Mouse (Mus musculus) intestine, postnatal 0 days (tissue): Measurements from ENCODE around the gene Zbtb8b. TPM values are rescaled to one million over a fixed set of nuclear protein-coding genes. Genes with fewer than 3 reads are reported as not detected.

Experiments used
- ATAC-seq: fragments of 200-750 bp; cut with Nextera tagmentation; 2 replicates; pipeline ENCODE4 v1.8.0; 2017; ENCODE audit warnings: mild to moderate bottlenecking, moderate TSS enrichment, moderate library complexity
- H3K27ac ChIP-seq: fragments of 300-500 bp; sonication (generic); 2 replicates; pipeline ENCODE4 v1.5.1; 2014; ENCODE audit warnings: mild to moderate bottlenecking, low read depth, low read length, moderate library complexity
- H3K27me3 ChIP-seq: fragments of 300-500 bp; sonication (generic); replicated peaks from 2 replicates; pipeline ENCODE4 v1.6.1; 2014; ENCODE audit warnings: low read length, mixed read lengths; ENCODE audit not compliant: control insufficient read depth, insufficient read depth
- H3K36me3 ChIP-seq: fragments of 300-500 bp; sonication (generic); 2 replicates; pipeline ENCODE4 v1.6.1; 2014; ENCODE audit warnings: mild to moderate bottlenecking, moderate library complexity; ENCODE audit not compliant: control insufficient read depth, insufficient read depth
- H3K4me1 ChIP-seq: fragments of 300-500 bp; sonication (generic); replicated peaks from 2 replicates; pipeline ENCODE4 v1.6.1; 2014; ENCODE audit warnings: antibody characterized with exemption, low read length, mixed read lengths; ENCODE audit not compliant: control insufficient read depth, insufficient read depth
- H3K4me2 ChIP-seq: fragments of 300-500 bp; sonication (generic); replicated peaks from 2 replicates; pipeline ENCODE4 v1.6.1; 2014; ENCODE audit warnings: low read depth, mild to moderate bottlenecking, moderate library complexity
- H3K4me3 ChIP-seq: fragments of 300-500 bp; sonication (generic); 2 replicates; pipeline ENCODE4 v1.5.1; 2014; ENCODE audit warnings: low read depth, low read length
- H3K9ac ChIP-seq: fragments of 300-500 bp; sonication (generic); 2 replicates; pipeline ENCODE4 v1.6.1; 2014; ENCODE audit warnings: mild to moderate bottlenecking, low read depth, low read length
- H3K9me3 ChIP-seq: fragments of 300-500 bp; sonication (generic); 2 replicates; pipeline ENCODE4 v1.6.1; 2016; ENCODE audit warnings: mixed run types; ENCODE audit not compliant: control insufficient read depth
- CTCF ChIP-seq: sonication (generic); IDR thresholded peaks from 2 replicates; pipeline ENCODE4 v1.5.1; 2016; ENCODE audit warnings: low read depth, mild to moderate bottlenecking, control low read depth, antibody characterized with exemption, moderate library complexity
- WGBS: fragments of 180-500 bp; shearing (Covaris S2); extraction: QIAGEN DNeasy Blood & Tissue Kit; methylation state at CpG from one replicate; pipeline ENCODE4 v1.1.7; 2014; 5-methylcytosine and 5-hydroxymethylcytosine counted together
- polyA plus RNA-seq: library from polyadenylated mRNA; unstranded; fragments of >200 nt; fragmentation: Nextera tagmentation; extraction: Ambion mirVana; gene quantifications from 2 replicates; pipeline ENCODE4 v1.2.1, GENCODE M21; 2015

Gene Zbtb8b
- polyA plus RNA-seq, 1 experiment from 2014 or later = 0.14 TPM

- Histone ChIP-seq H3K4me2 (no peak overlapping the region), H3K9ac (no peak overlapping the region), H3K36me3 (no peaks in the 10 kb centered on the region), H3K27me3 (no peaks in the 10 kb centered on the region), H3K27ac (no peak overlapping the region), H3K9me3 (no peaks in the 10 kb centered on the region), H3K4me1 (no peaks in the 10 kb centered on the region), H3K4me3 (no peak overlapping the region)
- WGBS = 44% methylated on average over 1 of the region's 2 CpGs
- no peak for TF ChIP-seq CTCF
- ATAC-seq = no peak
Observed at GRCm38 (mm10) chr4:129386989-129387388, 53.7 kb downstream of the Zbtb8b start.

GRCm38 (mm10) chr4:129386269-129386946, 54.2 kb downstream of the Zbtb8b start:
- no peak for ATAC-seq
- H3K36me3 ChIP-seq = no peaks in the 10 kb centered on the region
- no peak for TF ChIP-seq CTCF
- no peaks in the 10 kb centered on the region for H3K9me3 ChIP-seq
- no peak overlapping the region for H3K4me3 ChIP-seq
- no peak overlapping the region for H3K9ac ChIP-seq
- H3K27me3 ChIP-seq = no peaks in the 10 kb centered on the region
- H3K4me2 ChIP-seq = no peak overlapping the region
- 89% methylated on average over 8 of the region's 8 CpGs for WGBS
- no peak overlapping the region for H3K27ac ChIP-seq
- no peaks in the 10 kb centered on the region for H3K4me1 ChIP-seq

GRCm38 (mm10) chr4:129385685-129386084, 55.0 kb downstream of the Zbtb8b start:
- no peak overlapping the region for H3K9ac ChIP-seq
- no peaks in the 10 kb centered on the region for H3K9me3 ChIP-seq
- H3K4me3 ChIP-seq = no peak overlapping the region
- TF ChIP-seq CTCF = no peak
- WGBS = 73% methylated on average over 11 of the region's 11 CpGs
- H3K27me3 ChIP-seq = no peaks in the 10 kb centered on the region
- no peaks in the 10 kb centered on the region for H3K36me3 ChIP-seq
- H3K4me2 ChIP-seq = no peak overlapping the region; the same call in 1 of the 2 replicates
- H3K27ac ChIP-seq = no peak overlapping the region
- no peak for ATAC-seq
- H3K4me1 ChIP-seq = no peaks in the 10 kb centered on the region

GRCm38 (mm10) chr4:129384440-129384839, 56.2 kb downstream of the Zbtb8b start:
- H3K4me2 ChIP-seq = no peak overlapping the region
- H3K9me3 ChIP-seq = no peaks in the 10 kb centered on the region
- no peaks in the 10 kb centered on the region for H3K36me3 ChIP-seq
- no peaks in the 10 kb centered on the region for H3K4me1 ChIP-seq
- peak overlapping the region; percentile 60; the same call in 1 of the 2 replicates for H3K27ac ChIP-seq
- TF ChIP-seq CTCF = no peak
- 14% methylated on average over 6 of the region's 6 CpGs for WGBS
- H3K9ac ChIP-seq = no peak overlapping the region
- H3K4me3 ChIP-seq = no peak overlapping the region
- ATAC-seq = peak; percentile 54; the same call in 1 of the 2 replicates
- H3K27me3 ChIP-seq = no peaks in the 10 kb centered on the region

- Histone ChIP-seq H3K4me3 (no peak overlapping the region), H3K9me3 (no peaks in the 10 kb centered on the region), H3K4me1 (no peaks in the 10 kb centered on the region), H3K36me3 (no peaks in the 10 kb centered on the region), H3K27me3 (no peaks in the 10 kb centered on the region), H3K9ac (no peak overlapping the region), H3K27ac (no peak overlapping the region), H3K4me2 (no peak overlapping the region)
- no peak for TF ChIP-seq CTCF
- ATAC-seq = no peak
- WGBS = 87% methylated on average over 3 of the region's 3 CpGs
Observed at GRCm38 (mm10) chr4:129383586-129383985, 57.1 kb downstream of the Zbtb8b start.

- WGBS = 87% methylated on average over 2 of the region's 2 CpGs
- H3K9me3 ChIP-seq = no peaks in the 10 kb centered on the region
- H3K27ac ChIP-seq = no peak overlapping the region
- no peak overlapping the region for H3K4me3 ChIP-seq
- H3K36me3 ChIP-seq = no peaks in the 10 kb centered on the region
- no peaks in the 10 kb centered on the region for H3K27me3 ChIP-seq
- no peaks in the 10 kb centered on the region for H3K4me1 ChIP-seq
- no peak for TF ChIP-seq CTCF
- H3K9ac ChIP-seq = no peak overlapping the region
- ATAC-seq = no peak
- H3K4me2 ChIP-seq = 0 out of 2 replicates have a peak overlapping the region, but pooled peaks have one; percentile 10
Observed at GRCm38 (mm10) chr4:129382488-129382887, 58.2 kb downstream of the Zbtb8b start.
